Mouse (Mus musculus) forebrain, postnatal 0 days (tissue): ENCODE results near the gene H2-Ab1. TPM values are rescaled to one million over a fixed set of nuclear protein-coding genes. Genes with fewer than 3 reads are reported as not detected.

Experiments used
- ATAC-seq: fragments of 200-750 bp; cut with Nextera tagmentation; 2 replicates; pipeline ENCODE4 v1.8.0; 2017; ENCODE audit warnings: mild to moderate bottlenecking, moderate library complexity
- DNase-seq: peaks from one replicate; pipeline ENCODE4 v3.0.0-alpha.2; 2015
- H3K27ac ChIP-seq: fragments of 300-500 bp; sonication (generic); 2 replicates; pipeline ENCODE4 v1.5.1; 2014; ENCODE audit warnings: low read depth, mild to moderate bottlenecking, antibody characterized with exemption, low read length, moderate library complexity, mixed read lengths
- H3K27me3 ChIP-seq: fragments of 300-500 bp; sonication (generic); 2 replicates; pipeline ENCODE4 v1.6.1; 2014; ENCODE audit warnings: mild to moderate bottlenecking, low read length, mixed read lengths; ENCODE audit not compliant: insufficient read depth
- H3K36me3 ChIP-seq: fragments of 300-500 bp; sonication (generic); 2 replicates; pipeline ENCODE4 v1.6.1; 2014; ENCODE audit warnings: mild to moderate bottlenecking, moderate library complexity; ENCODE audit not compliant: insufficient read depth
- H3K4me1 ChIP-seq: fragments of 300-500 bp; sonication (generic); 2 replicates; pipeline ENCODE4 v1.6.1; 2014; ENCODE audit warnings: antibody characterized with exemption; ENCODE audit not compliant: insufficient read depth
- H3K4me2 ChIP-seq: fragments of 300-500 bp; sonication (generic); 2 replicates; pipeline ENCODE4 v1.6.1; 2014; ENCODE audit warnings: low read depth, mild to moderate bottlenecking, moderate library complexity
- H3K4me3 ChIP-seq: fragments of 300-500 bp; sonication (generic); 2 replicates; pipeline ENCODE4 v1.5.1; 2014; ENCODE audit warnings: low read depth, low read length, mixed read lengths
- H3K9ac ChIP-seq: fragments of 300-500 bp; sonication (generic); 2 replicates; pipeline ENCODE4 v1.6.1; 2014; ENCODE audit warnings: mild to moderate bottlenecking
- H3K9me3 ChIP-seq: fragments of 300-500 bp; sonication (generic); 2 replicates; pipeline ENCODE4 v1.6.1; 2016; ENCODE audit warnings: low read length
- CTCF ChIP-seq: sonication (generic); IDR thresholded peaks from 2 replicates; pipeline ENCODE4 v1.5.1; 2016; ENCODE audit warnings: antibody characterized with exemption, control low read depth, low read depth
- WGBS: fragments of 180-500 bp; shearing (Covaris S2); extraction: QIAGEN DNeasy Blood & Tissue Kit; methylation state at CpG from one replicate; pipeline ENCODE4 v1.1.7; 2014; 5-methylcytosine and 5-hydroxymethylcytosine counted together
- polyA plus RNA-seq: library from polyadenylated mRNA; unstranded; fragments of >200 nt; fragmentation: Nextera tagmentation; extraction: Ambion mirVana; gene quantifications from 2 replicates; pipeline ENCODE4 v1.2.1, GENCODE M21; 2015
- total RNA-seq: library from RNA; depleted of rRNA; stranded (reverse); fragments of >200 nt; gene quantifications from 2 replicates; pipeline ENCODE4 v1.2.3, GENCODE M21; 2014

Gene H2-Ab1
- total and polyA plus RNA-seq, 2 experiments from 2014 or later, result 1.8 to 2.0 TPM

- Histone ChIP-seq H3K4me3 (no peak overlapping the region), H3K27me3 (no peaks in the 10 kb centered on the region), H3K36me3 (no peaks in the 10 kb centered on the region), H3K9me3 (no peaks in the 10 kb centered on the region), H3K27ac (no peak overlapping the region), H3K4me1 (no peaks in the 10 kb centered on the region), H3K9ac (no peak overlapping the region), H3K4me2 (no peak overlapping the region)
- no peak for TF ChIP-seq CTCF
- no peak for DNase-seq
- ATAC-seq, result no peak
- WGBS, result 70% methylated on average over 3 of the region's 3 CpGs
Measured at GRCm38 (mm10) chr17:34288131-34288530, 30.6 kb downstream of the H2-Ab1 start.

- peak; percentile 98 for ATAC-seq
- H3K27me3 ChIP-seq, result no peaks in the 10 kb centered on the region
- no peaks in the 10 kb centered on the region for H3K9me3 ChIP-seq
Measured at GRCm38 (mm10) chr17:34291609-34292008, 34.1 kb downstream of the H2-Ab1 start.

GRCm38 (mm10) chr17:34292570-34292969, 35.1 kb downstream of the H2-Ab1 start:
- DNase-seq (no peak), ATAC-seq (no peak)
- Histone ChIP-seq H3K4me2 (no peak overlapping the region), H3K27ac (no peak overlapping the region), H3K9ac (no peak overlapping the region), H3K36me3 (no peaks in the 10 kb centered on the region), H3K4me1 (no peaks in the 10 kb centered on the region; the same call in 1 of the 2 replicates), H3K27me3 (no peaks in the 10 kb centered on the region), H3K9me3 (no peaks in the 10 kb centered on the region), H3K4me3 (no peak overlapping the region)
- no peak for TF ChIP-seq CTCF
- WGBS, result 94% methylated on average over 4 of the region's 4 CpGs

More at GRCm38 (mm10) chr17:34291609-34292008, 34.1 kb downstream of the H2-Ab1 start:
- 13% methylated on average over 8 of the region's 8 CpGs for WGBS
- no peak overlapping the region for H3K27ac ChIP-seq
- TF ChIP-seq CTCF, result no peak
- H3K4me2 ChIP-seq, result no peak overlapping the region
- no peaks in the 10 kb centered on the region; the same call in 1 of the 2 replicates for H3K4me1 ChIP-seq
- no peak overlapping the region for H3K9ac ChIP-seq
- peak; percentile 94 for DNase-seq
- no peak overlapping the region for H3K4me3 ChIP-seq
- H3K36me3 ChIP-seq, result no peaks in the 10 kb centered on the region

- Histone ChIP-seq H3K4me3 (no peak overlapping the region), H3K27ac (no peak overlapping the region), H3K9ac (no peak overlapping the region), H3K36me3 (no peaks in the 10 kb centered on the region), H3K27me3 (no peaks in the 10 kb centered on the region), H3K4me2 (no peak overlapping the region), H3K4me1 (no peaks in the 10 kb centered on the region; the same call in 1 of the 2 replicates), H3K9me3 (no peaks in the 10 kb centered on the region)
- DNase-seq, result no peak
- ATAC-seq, result no peak
- TF ChIP-seq CTCF, result no peak
- 62% methylated on average over 2 of the region's 2 CpGs for WGBS
Measured at GRCm38 (mm10) chr17:34293533-34293932, 36.0 kb downstream of the H2-Ab1 start.

- ATAC-seq, result no peak
- no peaks in the 10 kb centered on the region for H3K36me3 ChIP-seq
- no peak for DNase-seq
- H3K4me2 ChIP-seq, result no peak overlapping the region
- no peaks in the 10 kb centered on the region for H3K27me3 ChIP-seq
- H3K27ac ChIP-seq, result no peak overlapping the region
- no peak overlapping the region for H3K4me3 ChIP-seq
- no peaks in the 10 kb centered on the region for H3K9me3 ChIP-seq
- WGBS, result 71% methylated on average over 4 of the region's 4 CpGs
- H3K9ac ChIP-seq, result no peak overlapping the region
- no peaks in the 10 kb centered on the region; the same call in 1 of the 2 replicates for H3K4me1 ChIP-seq
- TF ChIP-seq CTCF, result no peak
Measured at GRCm38 (mm10) chr17:34294249-34294648, 36.8 kb downstream of the H2-Ab1 start.

- Histone ChIP-seq H3K4me2 (no peak overlapping the region), H3K9ac (no peak overlapping the region), H3K27me3 (no peaks in the 10 kb centered on the region), H3K9me3 (no peaks in the 10 kb centered on the region), H3K4me3 (no peak overlapping the region), H3K27ac (no peak overlapping the region), H3K36me3 (no peaks in the 10 kb centered on the region), H3K4me1 (no peaks in the 10 kb centered on the region; the same call in 1 of the 2 replicates)
- ATAC-seq, result no peak
- no peak for TF ChIP-seq CTCF
- DNase-seq, result no peak
Measured at GRCm38 (mm10) chr17:34295307-34295706, 37.8 kb downstream of the H2-Ab1 start.

- Histone ChIP-seq H3K27me3 (no peaks in the 10 kb centered on the region), H3K4me1 (no peaks in the 10 kb centered on the region; the same call in 1 of the 2 replicates), H3K4me3 (peak overlapping the region; percentile 42), H3K27ac (0 out of 2 replicates have a peak overlapping the region, but pooled peaks have one; percentile 4), H3K9me3 (no peaks in the 10 kb centered on the region), H3K36me3 (no peaks in the 10 kb centered on the region), H3K4me2 (peak overlapping the region; percentile 48), H3K9ac (peak overlapping the region; percentile 25; the same call in 1 of the 2 replicates)
- WGBS, result 19% methylated on average over 23 of the region's 23 CpGs
- DNase-seq (peak; percentile 92), ATAC-seq (peak; percentile 89)
- TF ChIP-seq CTCF, result no peak
Measured at GRCm38 (mm10) chr17:34295891-34296794, 38.7 kb downstream of the H2-Ab1 start.
